Mouse (Mus musculus) C2C12 (cell line): ENCODE measurements around the gene Crnkl1. TPM values are rescaled to one million over a fixed set of nuclear protein-coding genes. Genes with fewer than 3 reads are reported as not detected.

ENCODE experiments used
- H3K27me3 ChIP-seq: one replicate; pipeline ENCODE4 v1.6.1; 2011; ENCODE audit not compliant: control insufficient read depth, insufficient read depth, insufficient read length
- H3K36me3 ChIP-seq: one replicate; pipeline ENCODE4 v1.6.1; 2011; ENCODE audit not compliant: control insufficient read depth, insufficient read depth
- H3K4me3 ChIP-seq: one replicate; pipeline ENCODE4 v1.5.1; 2011; ENCODE audit warnings: mild to moderate bottlenecking, control low read depth; ENCODE audit not compliant: poor library complexity, insufficient read depth, severe bottlenecking
- H3K79me2 ChIP-seq: one replicate; pipeline ENCODE4 v1.6.1; 2011; ENCODE audit not compliant: control insufficient read depth, insufficient read depth
- H3K79me3 ChIP-seq: one replicate; pipeline ENCODE4 v1.6.1; 2011; ENCODE audit warnings: low read depth, control low read depth
- H3ac ChIP-seq: one replicate; pipeline ENCODE3; 2011; ENCODE audit warnings: low read depth; ENCODE audit not compliant: control insufficient read depth, insufficient read length
- CEBPB ChIP-seq: IDR thresholded peaks from one replicate; pipeline ENCODE4 v1.6.1; 2011; ENCODE audit warnings: low read depth, mild to moderate bottlenecking, control low read depth, moderate library complexity
- CTCF ChIP-seq: IDR thresholded peaks from one replicate; pipeline ENCODE4 v1.5.1; 2011; ENCODE audit not compliant: control insufficient read depth, insufficient read depth, insufficient read length
- FOSL1 ChIP-seq: IDR thresholded peaks from one replicate; pipeline ENCODE4 v1.8.0; 2011; ENCODE audit warnings: mild to moderate bottlenecking, low read length; ENCODE audit not compliant: poor library complexity, insufficient read depth, severe bottlenecking
- MAX ChIP-seq: IDR thresholded peaks from one replicate; pipeline ENCODE4 v1.6.1; 2011; ENCODE audit warnings: mild to moderate bottlenecking, control low read depth
- MYOD1 ChIP-seq: IDR thresholded peaks from one replicate; pipeline ENCODE4 v1.6.1; 2011; ENCODE audit warnings: low read depth; ENCODE audit not compliant: control insufficient read depth, insufficient read length
- MYOG ChIP-seq: IDR thresholded peaks from one replicate; pipeline ENCODE4 v1.6.1; 2011; ENCODE audit not compliant: control insufficient read depth, insufficient read length; ENCODE audit errors: extremely low read depth
- USF1 ChIP-seq: IDR thresholded peaks from one replicate; pipeline ENCODE4 v1.6.1; 2011; ENCODE audit warnings: low read depth, mild to moderate bottlenecking, control low read depth, moderate library complexity
- polyA plus RNA-seq: library from polyadenylated mRNA; unstranded; fragments of >200 nt; fragmentation: generic; extraction: Trizol; gene quantifications from one replicate; pipeline ENCODE4 v1.2.1, GENCODE M21; 2012; ENCODE audit warnings: missing spikeins

The Crnkl1 gene
- polyA plus RNA-seq, 1 experiment: 8.8 TPM

- H3ac ChIP-seq: no peak overlapping the region
- no peaks in the 10 kb centered on the region for H3K27me3 ChIP-seq
- no peaks in the 10 kb centered on the region for H3K79me2 ChIP-seq
- peaks cover 44% of the 10 kb centered on the region for H3K36me3 ChIP-seq
- no peak overlapping the region for H3K4me3 ChIP-seq
- TF ChIP-seq MAX (no peak), FOSL1 (no peak), CEBPB (no peak), MYOD1 (no peak), MYOG (no peak)
- H3K79me3 ChIP-seq: no peaks in the 10 kb centered on the region
These were observed 50.5 kb downstream of the Crnkl1 start for GRCm38 (mm10) chr2:145884036-145884912.

- H3K79me2 ChIP-seq: no peaks in the 10 kb centered on the region
- H3ac ChIP-seq: no peak overlapping the region
- TF ChIP-seq CTCF (no peak), FOSL1 (no peak), MYOD1 (no peak)
- H3K36me3 ChIP-seq: peaks cover 59% of the 10 kb centered on the region
- no peaks in the 10 kb centered on the region for H3K27me3 ChIP-seq
- H3K79me3 ChIP-seq: no peaks in the 10 kb centered on the region
- H3K4me3 ChIP-seq: no peak overlapping the region
These were observed 52.4 kb downstream of the Crnkl1 start for GRCm38 (mm10) chr2:145882398-145882797.

- Histone ChIP-seq H3K36me3 (peaks cover 55% of the 10 kb centered on the region), H3ac (no peak overlapping the region), H3K4me3 (no peak overlapping the region), H3K79me3 (no peaks in the 10 kb centered on the region), H3K79me2 (no peaks in the 10 kb centered on the region), H3K27me3 (no peaks in the 10 kb centered on the region)
- TF ChIP-seq CTCF: no peak
- TF ChIP-seq MYOG: no peak
- TF ChIP-seq FOSL1: no peak
- no peak for TF ChIP-seq MAX
- TF ChIP-seq MYOD1: no peak
- no peak for TF ChIP-seq CEBPB
- TF ChIP-seq USF1: no peak
These were observed 52.9 kb downstream of the Crnkl1 start for GRCm38 (mm10) chr2:145881932-145882331.

- no peaks in the 10 kb centered on the region for H3K79me3 ChIP-seq
- no peak overlapping the region for H3ac ChIP-seq
- no peaks in the 10 kb centered on the region for H3K27me3 ChIP-seq
- H3K36me3 ChIP-seq: peaks cover 55% of the 10 kb centered on the region
- peak; percentile 65 for TF ChIP-seq USF1
- TF ChIP-seq MYOG: no peak
- H3K4me3 ChIP-seq: no peak overlapping the region
- peaks cover 3% of the 10 kb centered on the region for H3K79me2 ChIP-seq
These were observed 53.7 kb downstream of the Crnkl1 start for GRCm38 (mm10) chr2:145880887-145881747.

- Histone ChIP-seq H3K79me3 (peaks cover 16% of the 10 kb centered on the region), H3K79me2 (peaks cover 42% of the 10 kb centered on the region), H3ac (no peak overlapping the region), H3K27me3 (no peaks in the 10 kb centered on the region), H3K36me3 (peaks cover 32% of the 10 kb centered on the region), H3K4me3 (no peak overlapping the region)
- no peak for TF ChIP-seq CTCF
- no peak for TF ChIP-seq FOSL1
These were observed 57.6 kb downstream of the Crnkl1 start for GRCm38 (mm10) chr2:145877191-145877590.

- H3K79me3 ChIP-seq: peaks cover 19% of the 10 kb centered on the region
- peaks cover 32% of the 10 kb centered on the region for H3K36me3 ChIP-seq
- no peaks in the 10 kb centered on the region for H3K27me3 ChIP-seq
- no peak overlapping the region for H3ac ChIP-seq
- TF ChIP-seq MYOD1: no peak
- TF ChIP-seq CEBPB: no peak
- TF ChIP-seq MAX: no peak
- peaks cover 64% of the 10 kb centered on the region for H3K79me2 ChIP-seq
- H3K4me3 ChIP-seq: no peak overlapping the region
These were observed 59.8 kb downstream of the Crnkl1 start for GRCm38 (mm10) chr2:145874879-145875482.
